Mouse (Mus musculus): ENCODE measurements around the gene Ehmt1. TPM values are rescaled to one million over a fixed set of nuclear protein-coding genes. Genes with fewer than 3 reads are reported as not detected.

The Ehmt1 gene
- 10 to 100 TPM in 1 of 2 experiments, 1 to 10 TPM in 1; 2.6 to 25.3 TPM for polyA plus RNA-seq (2012; fragmentation: generic; extraction: Trizol)

DNA sequence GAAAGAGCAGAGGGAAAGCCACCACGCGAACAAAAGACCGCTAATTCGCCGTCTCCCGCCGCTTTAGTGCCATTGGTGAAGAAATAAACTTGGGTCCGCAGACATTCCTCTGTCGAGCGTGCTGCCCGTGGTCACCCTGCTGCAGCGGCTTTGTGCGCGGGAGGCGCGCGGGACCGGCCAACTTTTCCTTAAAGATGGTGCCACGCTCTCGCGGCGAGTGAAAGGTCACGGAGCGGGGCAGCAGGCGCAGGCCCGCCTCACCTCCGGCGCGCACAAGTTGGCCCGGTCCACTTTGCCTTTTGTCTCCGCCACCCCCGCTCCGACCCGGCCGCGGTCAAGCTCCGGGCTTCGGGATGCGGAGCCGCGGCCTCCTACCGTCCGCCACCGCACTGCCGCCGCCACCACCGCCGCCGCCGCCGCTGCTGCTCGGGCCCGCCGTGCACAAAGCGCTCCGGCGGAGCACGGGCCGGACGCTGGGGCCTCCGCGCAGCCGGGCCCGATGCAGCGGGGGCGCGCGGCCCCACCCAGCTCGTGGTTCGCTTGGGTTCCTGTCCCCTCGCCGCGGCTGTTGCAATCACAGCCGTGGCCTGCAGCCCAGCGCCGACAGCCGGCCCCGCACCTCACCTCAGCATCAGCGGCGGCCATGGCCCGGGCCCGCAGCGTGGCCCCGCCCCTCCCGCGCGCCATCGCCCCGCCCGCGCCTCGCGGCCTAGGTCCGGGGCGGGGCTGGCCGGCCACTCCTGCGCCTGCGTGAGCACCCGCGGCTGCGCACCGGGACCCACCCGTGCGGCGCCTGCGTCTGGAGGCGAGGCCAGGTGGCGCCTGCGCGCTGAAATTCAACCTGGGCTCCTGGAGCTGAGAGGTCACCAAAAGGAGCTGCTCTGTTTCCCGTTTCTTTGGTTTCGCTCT lies at the start of gene Ehmt1:
Ehmt1 (minus strand) TSS at position 685 of the 909 bp plus-strand sequence.

DNA sequence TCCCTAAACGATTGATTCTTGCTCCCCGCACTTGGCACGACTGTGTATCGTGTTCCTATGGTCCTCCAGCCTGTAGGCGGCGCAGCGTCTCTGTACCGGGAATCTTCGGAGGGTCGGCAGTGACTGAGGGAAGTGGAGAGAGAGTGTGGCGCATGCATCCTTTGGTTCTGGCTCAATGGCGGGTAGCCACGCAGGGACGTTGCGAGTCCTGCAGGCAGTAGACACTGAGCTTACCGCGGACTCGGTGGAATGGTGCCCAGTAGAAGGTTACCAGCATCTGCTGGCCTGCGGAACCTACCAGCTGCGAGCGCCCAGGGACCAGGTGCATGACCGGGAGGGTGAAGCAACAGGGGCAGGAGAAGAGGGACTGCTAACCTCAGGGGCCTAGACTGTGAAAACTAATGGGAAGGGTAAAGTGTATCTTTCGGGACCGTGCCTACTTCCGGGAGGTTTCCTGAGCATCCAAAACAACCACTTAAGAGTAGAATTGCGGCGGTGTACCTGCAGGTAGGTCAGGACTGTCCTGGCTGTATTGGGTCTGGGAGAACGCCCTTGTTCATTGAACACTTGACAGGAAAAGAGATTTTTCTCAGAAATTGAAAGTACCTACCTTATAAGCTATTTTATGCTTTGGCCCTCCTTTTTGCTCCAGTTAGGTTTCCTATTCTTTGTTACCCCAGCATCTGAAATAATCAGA lies 43.0 kb upstream of the Ehmt1 start, which contains the start of gene Dph7:
Dph7 (plus strand) TSS at position 97 of the 697 bp plus-strand sequence.

DNA sequence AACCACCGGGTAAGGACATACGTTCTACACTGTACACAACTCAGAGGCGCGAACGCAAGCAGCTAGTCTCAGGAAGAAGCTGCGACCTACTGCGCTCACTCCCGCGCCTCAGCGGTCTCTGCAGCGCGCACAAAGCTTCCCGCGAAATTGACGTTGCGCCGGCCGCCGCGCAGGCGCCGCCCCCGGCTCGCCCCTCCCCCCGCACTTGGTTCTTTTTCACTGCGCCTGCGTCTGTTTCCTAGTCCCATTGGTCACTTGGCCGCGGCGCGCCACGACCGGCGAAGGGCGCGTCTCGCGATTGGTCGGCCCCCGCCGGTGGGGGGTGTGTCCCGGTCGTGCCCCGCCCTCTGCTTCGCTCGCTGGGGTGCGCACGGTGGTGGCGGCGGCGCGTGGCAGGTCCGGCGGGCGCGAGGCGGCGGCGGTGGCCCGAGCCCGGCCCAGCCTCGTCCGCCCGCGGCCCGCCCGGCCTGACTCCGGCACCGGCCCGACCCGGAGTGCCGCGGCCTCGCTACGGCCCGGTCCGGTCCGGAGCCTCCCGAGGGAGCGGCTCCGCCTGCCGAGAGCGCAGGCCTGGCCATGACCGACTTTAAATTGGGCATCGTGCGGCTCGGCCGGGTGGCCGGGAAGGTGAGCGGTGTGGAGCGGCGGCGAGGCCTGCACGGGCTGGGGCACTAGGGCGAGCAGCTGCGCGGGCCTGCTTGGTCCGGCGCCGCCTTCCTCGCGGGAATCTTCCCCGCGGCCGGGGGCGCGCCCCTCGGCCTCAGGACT lies 30.2 kb upstream of the Ehmt1 start, which contains the start of gene Zmynd19:
Zmynd19 (plus strand) TSS at position 372 of the 768 bp plus-strand sequence.

DNA sequence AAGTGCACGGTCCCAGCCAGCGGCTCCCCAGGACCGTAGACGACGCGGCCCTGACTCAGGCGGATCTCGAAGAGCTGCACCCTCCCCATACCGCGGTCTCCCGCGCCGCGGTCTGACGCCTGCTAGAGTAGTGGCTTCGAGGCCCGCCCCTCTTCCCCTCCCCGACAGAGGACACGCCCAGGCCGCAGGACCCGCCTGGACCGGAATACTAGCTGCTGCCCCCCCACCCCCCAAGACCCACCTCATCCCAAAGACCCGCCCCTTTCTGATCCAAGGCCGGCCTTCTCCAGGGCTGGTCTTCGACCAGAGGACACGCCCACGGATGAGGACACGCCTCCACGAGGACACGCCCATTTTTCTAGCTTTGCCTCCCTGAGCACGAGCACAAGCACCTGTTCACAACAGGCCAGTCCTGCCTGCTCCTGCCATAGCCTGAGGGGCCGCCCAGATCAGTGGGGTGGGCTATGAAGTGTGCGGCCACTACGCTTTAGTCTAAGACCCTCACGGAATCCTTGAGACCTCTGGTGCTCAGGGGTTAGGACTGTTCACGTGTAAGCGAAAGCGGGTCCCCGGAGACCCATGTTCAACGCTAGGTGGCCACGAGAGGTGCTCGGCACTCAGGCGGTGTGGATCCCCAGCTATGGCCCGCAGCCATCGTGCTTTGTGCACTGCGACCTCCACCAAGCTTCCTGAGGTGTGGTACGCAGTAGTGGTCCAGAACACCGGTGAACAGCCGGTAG lies 15.8 kb upstream of the Ehmt1 start, which contains the start of gene Arrdc1:
Arrdc1 (minus strand) TSS at position 196 of the 740 bp plus-strand sequence.

DNA sequence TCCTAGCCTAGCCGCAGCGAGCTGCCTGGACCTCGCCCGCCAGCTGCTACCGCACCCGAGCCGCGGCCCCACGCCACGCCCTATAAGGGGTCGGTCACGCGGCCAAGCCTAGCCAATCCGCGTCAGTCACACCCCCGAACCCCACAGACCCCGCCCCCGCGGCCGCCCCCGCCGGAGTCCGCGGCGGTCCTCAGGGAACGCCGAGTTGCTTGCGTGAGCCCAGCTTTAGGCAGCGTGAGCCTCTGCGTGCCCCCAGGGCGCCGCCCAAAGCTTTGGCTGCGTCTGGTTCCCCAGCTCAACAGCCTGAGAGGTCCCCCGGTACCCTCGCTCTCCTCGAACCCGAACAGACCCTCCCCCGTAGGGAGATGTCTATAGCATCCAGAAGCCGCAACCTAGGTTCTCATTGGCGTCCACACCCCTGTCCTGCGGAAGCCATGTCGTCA lies 156.3 kb downstream of the Ehmt1 start, which contains the start of gene Cacna1b:
Cacna1b (minus strand) TSS at position 38 of the 443 bp plus-strand sequence.

Other genes starting within 250 kb of the Ehmt1 start
- gene Cacna1b, start 156.5 kb downstream of the Ehmt1 start, polyA plus RNA-seq (2012; fragmentation: generic; extraction: Trizol): not detected
- gene Arrdc1, start 15.6 kb upstream of the Ehmt1 start, polyA plus RNA-seq (2012; fragmentation: generic; extraction: Trizol): 10 to 100 TPM; 18.0 to 19.2 TPM
- 10 to 100 TPM; 11.8 to 18.9 TPM for gene Zmynd19, start 30.2 kb upstream of the Ehmt1 start, polyA plus RNA-seq (2012; fragmentation: generic; extraction: Trizol)
- gene Dph7, start 42.8 kb upstream of the Ehmt1 start, polyA plus RNA-seq (2012; fragmentation: generic; extraction: Trizol): 10 to 100 TPM in 1 of 2 experiments, 1 to 10 TPM in 1; 6.6 to 19.2 TPM
- gene Mrpl41, start 55.5 kb upstream of the Ehmt1 start, polyA plus RNA-seq (2012; fragmentation: generic; extraction: Trizol): 10 to 100 TPM; 54.1 to 79.8 TPM
- 10 to 100 TPM in 1 of 2 experiments, 1 to 10 TPM in 1; 4.3 to 10.4 TPM for gene Pnpla7, start 56.4 kb upstream of the Ehmt1 start, polyA plus RNA-seq (2012; fragmentation: generic; extraction: Trizol)
- gene Nsmf, start 134.7 kb upstream of the Ehmt1 start, polyA plus RNA-seq (2012; fragmentation: generic; extraction: Trizol): 10 to 100 TPM; 36.2 to 56.6 TPM
- gene Entpd8, start 160.7 kb upstream of the Ehmt1 start, polyA plus RNA-seq (2012; fragmentation: generic; extraction: Trizol): not detected
- gene Noxa1, start 175.5 kb upstream of the Ehmt1 start, polyA plus RNA-seq (2012; fragmentation: generic; extraction: Trizol): under 1 TPM in 1 of 2 experiments, not detected in 1; 0.04 TPM